Mouse (Mus musculus) brain, embryonic 14.5 days (tissue): ENCODE measurements around the gene Pmvk. TPM values are rescaled to one million over a fixed set of nuclear protein-coding genes. Genes with fewer than 3 reads are reported as not detected.

Source experiments
- DNase-seq: peaks from one replicate; pipeline ENCODE4 v3.0.0-alpha.2; 2011; ENCODE audit warnings: low read depth
- CTCF ChIP-seq: fragments of 200-500 bp; IDR thresholded peaks from 2 replicates; pipeline ENCODE4 v1.5.1; 2012; ENCODE audit warnings: inconsistent platforms, mild to moderate bottlenecking, moderate library complexity, borderline replicate concordance; ENCODE audit not compliant: insufficient read depth, insufficient read length; ENCODE audit errors: extremely low read depth
- POLR2A ChIP-seq: fragments of 200-500 bp; IDR thresholded peaks from 2 replicates; pipeline ENCODE4 v1.6.1; 2012; ENCODE audit warnings: mild to moderate bottlenecking, inconsistent platforms, borderline replicate concordance; ENCODE audit not compliant: poor library complexity, insufficient read depth, insufficient read length, severe bottlenecking; ENCODE audit errors: extremely low read depth
- polyA plus RNA-seq: library from polyadenylated mRNA; depleted of rRNA; stranded (reverse); fragments of >200 nt; gene quantifications from 2 replicates; pipeline ENCODE4 v1.2.3, GENCODE M21; 2012

Gene Pmvk
- polyA plus RNA-seq, 1 experiment, result 86.3 TPM

- DNase-seq, result no peak
- no peak for TF ChIP-seq CTCF
- no peak for TF ChIP-seq POLR2A
Measured at GRCm38 (mm10) chr3:89434532-89434931, 19.8 kb upstream of the Pmvk start.

DNA sequence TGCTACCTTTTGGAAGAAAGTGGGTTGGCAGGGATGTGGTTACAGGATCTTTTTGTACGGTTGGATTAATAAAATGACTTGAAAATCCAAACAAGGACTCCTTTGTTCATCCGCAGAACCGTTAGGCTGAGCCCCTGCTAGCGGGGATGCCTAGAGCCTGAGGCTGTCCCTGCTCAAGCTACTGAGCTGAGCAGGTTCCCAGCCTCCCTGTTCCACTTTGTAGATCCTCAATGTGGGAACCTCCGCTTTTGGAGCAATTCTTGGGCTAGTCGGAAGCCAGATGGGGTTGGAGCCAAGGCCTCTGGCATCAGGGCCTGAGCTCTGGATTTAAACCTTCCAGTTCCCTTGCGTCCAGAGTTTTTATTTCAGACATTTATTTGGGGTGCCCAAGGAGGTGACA lies 19.3 kb upstream of the Pmvk start:
- peak; percentile 59 for DNase-seq
- TF ChIP-seq POLR2A (no peak), CTCF (no peak)

- TF ChIP-seq CTCF, result no peak
- TF ChIP-seq POLR2A, result no peak
- DNase-seq, result peak; percentile 84
Measured at GRCm38 (mm10) chr3:89436176-89437113, 17.9 kb upstream of the Pmvk start, which contains the start of gene Pbxip1. Gene Pbxip1, plus strand, starts transcription at chr3:89436706.

GRCm38 (mm10) chr3:89437269-89437668 lies 17.1 kb upstream of the Pmvk start:
- DNase-seq, result peak; percentile 65
- TF ChIP-seq CTCF, result no peak
- no peak for TF ChIP-seq POLR2A

GRCm38 (mm10) chr3:89440691-89441090 lies 13.7 kb upstream of the Pmvk start:
- DNase-seq, result no peak
- TF ChIP-seq POLR2A (no peak), CTCF (no peak)

GRCm38 (mm10) chr3:89448720-89449537 lies 5.4 kb upstream of the Pmvk start:
- TF ChIP-seq CTCF (no peak), POLR2A (no peak)
- no peak for DNase-seq

- TF ChIP-seq POLR2A, result no peak
- peak; percentile 80 for TF ChIP-seq CTCF
- peak; percentile 77 for DNase-seq
Measured at GRCm38 (mm10) chr3:89449541-89449940, 4.8 kb upstream of the Pmvk start.

GRCm38 (mm10) chr3:89451916-89452315 lies 2.4 kb upstream of the Pmvk start:
- peak; percentile 42 for DNase-seq

GRCm38 (mm10) chr3:89455786-89456285 lies 1.5 kb downstream of the Pmvk start:
- no peak for TF ChIP-seq POLR2A
- DNase-seq, result no peak

More at GRCm38 (mm10) chr3:89451916-89452315, 2.4 kb upstream of the Pmvk start:
- no peak for TF ChIP-seq CTCF
- no peak for TF ChIP-seq POLR2A

DNA sequence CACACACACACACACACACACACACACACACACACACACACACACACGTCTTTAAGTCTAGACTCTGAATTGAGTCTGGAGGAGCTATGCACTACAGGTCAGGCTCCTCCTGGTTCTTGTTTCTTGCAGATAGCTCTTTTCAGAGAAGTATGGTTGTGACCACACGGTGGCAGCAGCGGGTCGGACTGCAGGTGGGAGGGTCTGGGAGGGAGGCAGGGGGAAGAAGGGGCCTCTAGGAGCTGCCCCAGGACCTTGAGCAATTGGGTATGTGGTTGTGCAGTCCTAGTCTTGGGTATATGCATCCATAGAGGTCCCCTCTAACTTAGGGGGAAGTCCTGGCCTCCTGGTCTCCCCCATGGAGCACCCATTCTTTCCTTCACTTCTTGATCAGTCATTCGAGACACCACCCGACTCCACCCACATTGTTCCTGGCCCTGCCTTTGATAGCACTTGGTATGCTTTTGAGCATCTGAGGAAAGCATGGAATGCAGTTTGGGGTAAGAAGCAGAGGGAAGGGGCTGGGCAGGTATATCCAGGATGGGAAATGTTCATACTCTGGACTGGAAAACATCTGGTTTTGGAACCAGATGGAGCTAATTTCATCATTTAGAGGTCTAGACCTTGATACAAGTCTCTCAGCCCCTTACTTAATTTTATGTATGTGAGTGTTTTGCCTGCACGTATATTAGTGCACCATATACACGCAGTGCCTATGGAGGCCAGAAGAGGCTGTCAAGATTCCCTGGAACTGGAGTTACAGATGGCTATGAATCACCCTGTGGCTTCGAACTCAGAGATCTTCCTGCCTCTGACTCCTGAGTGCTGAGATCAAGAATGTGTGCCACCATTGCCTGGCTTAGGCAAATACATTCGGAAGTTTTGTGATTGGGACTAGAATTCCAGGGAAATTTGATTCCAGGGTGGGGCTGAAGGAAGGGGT lies 2.7 kb downstream of the Pmvk start:
- TF ChIP-seq POLR2A (no peak), CTCF (peak; percentile 77)
- DNase-seq, result peak; percentile 81
